Mouse (Mus musculus) layer of hippocampus, postnatal 14 days (tissue): ENCODE measurements around the gene Rpl27. TPM values are rescaled to one million over a fixed set of nuclear protein-coding genes. Genes with fewer than 3 reads are reported as not detected.

ENCODE experiments used
- microRNA-seq, 2 experiments: library from miRNA; unstranded; fragments of <30 nt; microRNA quantifications; one replicate each; pipeline ENCODE4 v1.2.0; 2021
- total RNA-seq, 2 experiments: library from RNA; stranded (reverse); gene quantifications; 2 replicates each; pipeline ENCODE4 v1.2.3; 2021

Gene Rpl27
- total RNA-seq, 2 experiments from 2014 or later = 45.9 to 49.9 TPM

Small RNA genes lying within 50 kb of the gene (microRNA-seq; reads per million reads assigned to microRNA genes)
- 0 to 1.8 reads per million in 2 experiments for gene Mir6929

Other genes with a start within 250 kb of the Rpl27 start
- gene Ezh1, start 215.8 kb upstream of the Rpl27 start, total RNA-seq = 10 to 100 TPM; 38.2 to 40.0 TPM
- gene Ramp2, start 196.3 kb upstream of the Rpl27 start, total RNA-seq = 10 to 100 TPM; 74.0 to 75.7 TPM
- 10 to 100 TPM; 72.3 to 80.9 TPM for gene Vps25, start 188.6 kb upstream of the Rpl27 start, total RNA-seq
- 1 to 10 TPM; 6.9 to 9.4 TPM for gene Wnk4, start 181.7 kb upstream of the Rpl27 start, total RNA-seq
- under 1 TPM; 0.33 to 0.46 TPM for gene Cntd1, start 163.3 kb upstream of the Rpl27 start, total RNA-seq
- 10 to 100 TPM; 82.2 to 93.7 TPM for gene Coa3, start 163.2 kb upstream of the Rpl27 start, total RNA-seq
- gene Becn1, start 140.0 kb upstream of the Rpl27 start, total RNA-seq = 100 to 1,000 TPM; 182 to 185 TPM
- 100 to 1,000 TPM; 103 to 114 TPM for gene Psme3, start 126.1 kb upstream of the Rpl27 start, total RNA-seq
- 1 to 10 TPM; 4.8 to 5.4 TPM for gene Aoc2, start 117.2 kb upstream of the Rpl27 start, total RNA-seq
- gene Aoc3, start 111.7 kb upstream of the Rpl27 start, total RNA-seq = 1 to 10 TPM; 1.6 to 2.7 TPM
- under 1 TPM in 1 of 2 experiments, not detected in 1; 0.14 TPM for gene G6pc, start 74.7 kb upstream of the Rpl27 start, total RNA-seq
- 10 to 100 TPM; 41.9 to 43.7 TPM for gene Aarsd1, start 24.7 kb upstream of the Rpl27 start, total RNA-seq
- 1 to 10 TPM; 4.8 to 5.7 TPM for gene Gm27029, start 17.5 kb upstream of the Rpl27 start, total RNA-seq
- 10 to 100 TPM; 29.7 to 30.1 TPM for gene Rundc1, start 17.2 kb upstream of the Rpl27 start, total RNA-seq
- 1 to 10 TPM; 3.2 to 4.8 TPM for gene Ptges3l, start 17.0 kb upstream of the Rpl27 start, total RNA-seq
- gene Ifi35, start 6.1 kb downstream of the Rpl27 start, total RNA-seq = 1 to 10 TPM; 2.6 to 3.1 TPM
- gene Rnd2, start 22.7 kb downstream of the Rpl27 start, total RNA-seq = 100 to 1,000 TPM; 210 to 231 TPM
- gene Vat1, start 23.9 kb downstream of the Rpl27 start, total RNA-seq = 10 to 100 TPM; 53.0 to 64.9 TPM
- 1 to 10 TPM; 1.3 to 3.2 TPM for gene Brca1, start 109.7 kb downstream of the Rpl27 start, total RNA-seq
- 100 to 1,000 TPM; 122 to 177 TPM for gene Nbr1, start 109.9 kb downstream of the Rpl27 start, total RNA-seq
- 1 to 10 TPM; 2.0 to 4.1 TPM for gene Tmem106a, start 139.9 kb downstream of the Rpl27 start, total RNA-seq
- not detected for gene Gm11634, start 157.0 kb downstream of the Rpl27 start, total RNA-seq
- gene Rdm1, start 184.9 kb downstream of the Rpl27 start, total RNA-seq = 1 to 10 TPM; 4.7 to 6.3 TPM
- 10 to 100 TPM; 12.6 to 14.2 TPM for gene Arl4d, start 223.2 kb downstream of the Rpl27 start, total RNA-seq